Mouse (Mus musculus): ENCODE measurements around the gene Rgs21. TPM values are rescaled to one million over a fixed set of nuclear protein-coding genes. Genes with fewer than 3 reads are reported as not detected.

The Rgs21 gene
- not detected in 2 replicates for polyA plus RNA-seq (2012; rRNA removed)

- Histone ChIP-seq H3K4me3 (ENCODE audit: insufficient read depth, low read length) (no peak within 1 kb of the TSS), H3K27ac (ENCODE audit: insufficient read depth, low read length) (no peak within 1 kb of the TSS), H3K4me1 (ENCODE audit: control insufficient read depth, insufficient read depth, low read length) (no peaks in the 10 kb centered on the region)
- no peak for TF ChIP-seq POLR2A (IDR thresholded peaks at IDR 0.05; ENCODE audit: extremely low read depth, insufficient read depth, low read length)
Measured at GRCm38 (mm10) chr1:144567567-144567966, at the start of gene Rgs21. TSS of gene Rgs21 (minus strand) at chr1:144567667.

DNA sequence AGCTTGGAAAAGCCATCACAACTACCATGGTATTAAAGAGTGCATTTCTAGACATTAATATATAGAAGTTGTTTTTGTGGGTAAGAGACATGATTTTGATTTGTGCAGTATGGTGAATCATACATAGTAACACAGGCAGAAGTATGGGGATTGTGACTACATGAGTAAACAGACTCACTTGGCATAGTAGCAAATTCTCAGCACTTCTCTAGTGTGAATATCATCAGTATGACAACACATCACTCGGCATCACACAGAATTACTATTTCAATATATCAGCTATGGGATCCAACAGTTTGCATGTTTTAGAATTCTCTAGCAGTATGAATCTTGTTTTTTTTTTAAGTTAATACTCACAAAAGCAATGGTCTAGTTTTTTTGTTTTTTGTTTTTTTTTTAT is 36.6 kb upstream of the Rgs21 start:
- H3K4me3 ChIP-seq (ENCODE audit: insufficient read depth, low read length): no peak overlapping the region
- H3K4me1 ChIP-seq (ENCODE audit: control insufficient read depth, insufficient read depth, low read length): no peaks in the 10 kb centered on the region
- no peak overlapping the region for H3K27ac ChIP-seq (ENCODE audit: insufficient read depth, low read length)
- TF ChIP-seq POLR2A (IDR thresholded peaks at IDR 0.05; ENCODE audit: extremely low read depth, insufficient read depth, low read length): no peak
- TF ChIP-seq CTCF (IDR thresholded peaks at IDR 0.05; ENCODE audit: extremely low read depth, insufficient read depth, low read length): no peak

- H3K27ac ChIP-seq (ENCODE audit: insufficient read depth, low read length): no peak overlapping the region
- H3K4me1 ChIP-seq (ENCODE audit: control insufficient read depth, insufficient read depth, low read length): no peaks in the 10 kb centered on the region
- no peak for TF ChIP-seq POLR2A (IDR thresholded peaks at IDR 0.05; ENCODE audit: extremely low read depth, insufficient read depth, low read length)
- TF ChIP-seq CTCF (IDR thresholded peaks at IDR 0.05; ENCODE audit: extremely low read depth, insufficient read depth, low read length): no peak
- H3K4me3 ChIP-seq (ENCODE audit: insufficient read depth, low read length): no peak overlapping the region
Measured at GRCm38 (mm10) chr1:144602987-144603386, 35.5 kb upstream of the Rgs21 start.

GRCm38 (mm10) chr1:144579321-144579720 is 11.9 kb upstream of the Rgs21 start:
- Histone ChIP-seq H3K27ac (ENCODE audit: insufficient read depth, low read length) (no peak overlapping the region), H3K4me3 (ENCODE audit: insufficient read depth, low read length) (no peak overlapping the region), H3K4me1 (ENCODE audit: control insufficient read depth, insufficient read depth, low read length) (no peaks in the 10 kb centered on the region)
- TF ChIP-seq CTCF (IDR thresholded peaks at IDR 0.05; ENCODE audit: extremely low read depth, insufficient read depth, low read length) (no peak), POLR2A (IDR thresholded peaks at IDR 0.05; ENCODE audit: extremely low read depth, insufficient read depth, low read length) (no peak)

DNA sequence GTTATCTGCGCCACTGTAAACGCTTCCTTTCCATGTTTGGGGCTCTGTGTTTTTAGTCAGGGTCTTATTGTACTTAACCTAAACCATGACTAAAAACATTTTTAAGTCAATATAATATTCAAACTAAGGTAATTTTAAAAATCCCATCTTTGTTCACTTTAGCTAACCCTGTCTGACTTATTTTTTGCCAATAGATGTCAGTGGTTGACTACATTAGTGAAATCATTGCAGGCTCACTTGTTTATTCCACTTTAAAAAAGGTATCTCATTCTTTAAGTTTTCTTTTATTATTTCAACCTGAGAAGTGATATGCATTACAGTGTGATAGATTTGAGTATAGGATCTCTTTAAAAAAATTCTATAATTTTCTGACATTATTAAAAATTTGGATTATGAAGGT is 5.5 kb upstream of the Rgs21 start:
- no peak overlapping the region for H3K4me3 ChIP-seq (ENCODE audit: insufficient read depth, low read length)
- no peaks in the 10 kb centered on the region for H3K4me1 ChIP-seq (ENCODE audit: control insufficient read depth, insufficient read depth, low read length)
- TF ChIP-seq CTCF (IDR thresholded peaks at IDR 0.05; ENCODE audit: extremely low read depth, insufficient read depth, low read length) (no peak), POLR2A (IDR thresholded peaks at IDR 0.05; ENCODE audit: extremely low read depth, insufficient read depth, low read length) (no peak)
- H3K27ac ChIP-seq (ENCODE audit: insufficient read depth, low read length): no peak overlapping the region

- no peaks in the 10 kb centered on the region for H3K4me1 ChIP-seq (ENCODE audit: control insufficient read depth, insufficient read depth, low read length)
- H3K27ac ChIP-seq (ENCODE audit: insufficient read depth, low read length): no peak overlapping the region
- no peak for TF ChIP-seq CTCF (IDR thresholded peaks at IDR 0.05; ENCODE audit: extremely low read depth, insufficient read depth, low read length)
- no peak for TF ChIP-seq POLR2A (IDR thresholded peaks at IDR 0.05; ENCODE audit: extremely low read depth, insufficient read depth, low read length)
- H3K4me3 ChIP-seq (ENCODE audit: insufficient read depth, low read length): no peak overlapping the region
Measured at GRCm38 (mm10) chr1:144569905-144570304, 2.4 kb upstream of the Rgs21 start.

DNA sequence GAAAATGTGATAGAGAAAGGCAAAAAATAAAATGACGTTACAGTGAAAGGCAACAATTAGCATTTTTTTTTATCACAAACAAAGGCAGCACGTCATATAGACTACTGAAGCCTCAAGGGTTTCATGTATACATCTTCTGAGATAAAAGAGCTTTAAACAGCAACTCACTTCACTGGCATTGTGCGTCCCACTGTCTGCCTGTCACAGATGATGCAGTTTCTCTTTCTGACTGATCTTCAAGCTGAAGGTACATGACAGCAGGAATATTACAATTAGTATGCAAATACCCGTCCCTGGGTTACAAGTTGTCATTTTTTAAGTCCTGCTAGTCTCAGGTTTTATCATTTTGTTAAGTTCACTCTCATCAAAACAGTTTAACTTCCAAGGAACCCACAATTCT is 22.3 kb downstream of the Rgs21 start:
- no peak overlapping the region for H3K4me3 ChIP-seq (ENCODE audit: insufficient read depth, low read length)
- no peak overlapping the region for H3K27ac ChIP-seq (ENCODE audit: insufficient read depth, low read length)
- TF ChIP-seq POLR2A (IDR thresholded peaks at IDR 0.05; ENCODE audit: extremely low read depth, insufficient read depth, low read length) (no peak), CTCF (IDR thresholded peaks at IDR 0.05; ENCODE audit: extremely low read depth, insufficient read depth, low read length) (no peak)
- H3K4me1 ChIP-seq (ENCODE audit: control insufficient read depth, insufficient read depth, low read length): no peaks in the 10 kb centered on the region

- Histone ChIP-seq H3K4me3 (ENCODE audit: insufficient read depth, low read length) (no peak overlapping the region), H3K4me1 (ENCODE audit: control insufficient read depth, insufficient read depth, low read length) (no peaks in the 10 kb centered on the region), H3K27ac (ENCODE audit: insufficient read depth, low read length) (no peak overlapping the region)
- no peak for TF ChIP-seq POLR2A (IDR thresholded peaks at IDR 0.05; ENCODE audit: extremely low read depth, insufficient read depth, low read length)
- no peak for TF ChIP-seq CTCF (IDR thresholded peaks at IDR 0.05; ENCODE audit: extremely low read depth, insufficient read depth, low read length)
Measured at GRCm38 (mm10) chr1:144544497-144544961, 22.9 kb downstream of the Rgs21 start.

DNA sequence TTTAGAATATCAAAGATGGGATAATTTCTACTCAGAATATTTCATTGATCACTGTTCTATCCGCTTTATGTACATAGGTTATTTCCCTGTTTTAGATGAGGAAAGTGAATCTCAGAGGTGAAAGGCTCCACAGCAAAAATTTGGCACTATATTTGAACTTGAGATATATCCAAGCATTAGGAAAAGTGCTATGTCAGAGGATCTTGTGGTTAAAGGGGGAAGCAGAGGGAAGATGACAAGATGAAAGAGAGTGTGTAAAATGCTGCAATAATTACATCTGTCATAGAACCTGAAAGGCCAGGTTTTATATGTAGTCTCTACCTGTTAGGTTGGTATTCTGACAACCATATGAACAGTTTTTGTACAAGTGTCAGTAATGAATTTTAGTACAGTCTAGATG is 35.7 kb downstream of the Rgs21 start:
- no peak overlapping the region for H3K4me3 ChIP-seq (ENCODE audit: insufficient read depth, low read length)
- no peak for TF ChIP-seq CTCF (IDR thresholded peaks at IDR 0.05; ENCODE audit: extremely low read depth, insufficient read depth, low read length)
- no peaks in the 10 kb centered on the region for H3K4me1 ChIP-seq (ENCODE audit: control insufficient read depth, insufficient read depth, low read length)
- H3K27ac ChIP-seq (ENCODE audit: insufficient read depth, low read length): no peak overlapping the region

GRCm38 (mm10) chr1:144517878-144518426 is 49.5 kb downstream of the Rgs21 start:
- TF ChIP-seq POLR2A (IDR thresholded peaks at IDR 0.05; ENCODE audit: extremely low read depth, insufficient read depth, low read length): no peak
- no peak for TF ChIP-seq CTCF (IDR thresholded peaks at IDR 0.05; ENCODE audit: extremely low read depth, insufficient read depth, low read length)
- Histone ChIP-seq H3K27ac (ENCODE audit: insufficient read depth, low read length) (no peak overlapping the region), H3K4me1 (ENCODE audit: control insufficient read depth, insufficient read depth, low read length) (no peaks in the 10 kb centered on the region), H3K4me3 (ENCODE audit: insufficient read depth, low read length) (no peak overlapping the region)
